Mouse (Mus musculus) limb, embryonic 13.5 days (tissue): Measurements from ENCODE around the gene Atad2b. TPM values are rescaled to one million over a fixed set of nuclear protein-coding genes. Genes with fewer than 3 reads are reported as not detected.
"Not testable (repeated sequence)": the region's sequence is repeated elsewhere in the genome, so short reads cannot be mapped to it uniquely, and the experiment has no call there.

ENCODE experiments used
- ATAC-seq: fragments of 200-750 bp; cut with Nextera tagmentation; 2 replicates; pipeline ENCODE4 v1.8.0; 2017; ENCODE audit warnings: low read depth, moderate number of reproducible peaks, moderate TSS enrichment; ENCODE audit not compliant: low FRiP score
- H3K27ac ChIP-seq: fragments of 300-500 bp; sonication (generic); 2 replicates; pipeline ENCODE4 v1.5.1; 2015; ENCODE audit warnings: inconsistent platforms, mild to moderate bottlenecking, moderate library complexity
- H3K27me3 ChIP-seq: fragments of 300-500 bp; sonication (generic); 2 replicates; pipeline ENCODE4 v1.6.1; 2015; ENCODE audit warnings: mild to moderate bottlenecking, inconsistent platforms
- H3K36me3 ChIP-seq: fragments of 300-500 bp; sonication (generic); 2 replicates; pipeline ENCODE4 v1.6.1; 2015; ENCODE audit warnings: inconsistent platforms, mild to moderate bottlenecking, moderate library complexity
- H3K4me1 ChIP-seq: fragments of 300-500 bp; sonication (generic); 2 replicates; pipeline ENCODE4 v1.6.1; 2015; ENCODE audit warnings: inconsistent platforms
- H3K4me2 ChIP-seq: fragments of 300-500 bp; sonication (generic); replicated peaks from 2 replicates; pipeline ENCODE4 v1.6.1; 2015; ENCODE audit warnings: inconsistent platforms, mild to moderate bottlenecking, moderate library complexity
- H3K4me3 ChIP-seq: fragments of 300-500 bp; sonication (generic); 2 replicates; pipeline ENCODE4 v1.5.1; 2015; ENCODE audit warnings: moderate library complexity, mild to moderate bottlenecking, inconsistent platforms
- H3K9ac ChIP-seq: fragments of 300-500 bp; sonication (generic); 2 replicates; pipeline ENCODE4 v1.6.1; 2015; ENCODE audit warnings: mild to moderate bottlenecking, inconsistent platforms
- H3K9me3 ChIP-seq: fragments of 300-500 bp; sonication (generic); 2 replicates; pipeline ENCODE4 v1.6.1; 2016; ENCODE audit warnings: inconsistent platforms
- whole genome bisulfite sequencing: fragments of 180-500 bp; shearing (Covaris S2); methylation state at CpG from one replicate; pipeline ENCODE4 v1.1.7; 2015; 5-methylcytosine and 5-hydroxymethylcytosine counted together
- polyA plus RNA-seq: library from polyadenylated mRNA; unstranded; fragments of >200 nt; fragmentation: Nextera tagmentation; extraction: Ambion mirVana; gene quantifications from 2 replicates; pipeline ENCODE4 v1.2.1, GENCODE M21; 2015

The Atad2b gene
- polyA plus RNA-seq, 1 experiment from 2014 or later: 11.3 TPM

- H3K27ac ChIP-seq: no peak overlapping the region
- 54% methylated on average over 3 of the region's 3 CpGs for WGBS
- ATAC-seq: no peak
- H3K9ac ChIP-seq: no peak overlapping the region
- H3K9me3 ChIP-seq: no peaks in the 10 kb centered on the region
- H3K4me1 ChIP-seq: peaks cover 5% of the 10 kb centered on the region
- H3K27me3 ChIP-seq: no peaks in the 10 kb centered on the region
- H3K4me3 ChIP-seq: no peak overlapping the region
- H3K4me2 ChIP-seq: no peak overlapping the region
- H3K36me3 ChIP-seq: no peaks in the 10 kb centered on the region
These were observed 2.7 kb upstream of the Atad2b start for GRCm38 (mm10) chr12:4914441-4914840.

- Histone ChIP-seq H3K4me3 (no peak overlapping the region), H3K4me1 (peaks cover 10% of the 10 kb centered on the region), H3K36me3 (no peaks in the 10 kb centered on the region), H3K4me2 (no peak overlapping the region), H3K9ac (no peak overlapping the region), H3K27me3 (no peaks in the 10 kb centered on the region), H3K9me3 (no peaks in the 10 kb centered on the region), H3K27ac (no peak overlapping the region)
- no peak for ATAC-seq
- WGBS: 81% methylated on average over 3 of the region's 3 CpGs
These were observed 2.2 kb upstream of the Atad2b start for GRCm38 (mm10) chr12:4914944-4915343.

GRCm38 (mm10) chr12:4917805-4918591 lies 845 bp downstream of the Atad2b start:
- no peaks in the 10 kb centered on the region for H3K27me3 ChIP-seq
- under 1% methylated on average over 43 of the region's 48 CpGs for WGBS
- ATAC-seq: peak; percentile 37

GRCm38 (mm10) chr12:4928197-4928596 lies 11.0 kb downstream of the Atad2b start:
- Histone ChIP-seq H3K27me3 (no peaks in the 10 kb centered on the region), H3K4me3 (no peak overlapping the region), H3K27ac (no peak overlapping the region), H3K9me3 (no peaks in the 10 kb centered on the region), H3K4me2 (no peak overlapping the region), H3K4me1 (peaks cover 3% of the 10 kb centered on the region; the same call in 1 of the 2 replicates), H3K36me3 (no peaks in the 10 kb centered on the region), H3K9ac (no peak overlapping the region)
- no peak for ATAC-seq
- WGBS: 96% methylated on average over 2 of the region's 2 CpGs

More at GRCm38 (mm10) chr12:4917805-4918591, 845 bp downstream of the Atad2b start:
- Histone ChIP-seq H3K36me3 (no peaks in the 10 kb centered on the region), H3K9me3 (no peaks in the 10 kb centered on the region), H3K9ac (peak overlapping the region; percentile 99), H3K4me1 (peaks cover 11% of the 10 kb centered on the region), H3K4me2 (peak overlapping the region; percentile 71), H3K4me3 (peak overlapping the region; percentile 84), H3K27ac (peak overlapping the region; percentile 97)

GRCm38 (mm10) chr12:4930820-4931548 lies 13.8 kb downstream of the Atad2b start:
- Histone ChIP-seq H3K36me3 (no peaks in the 10 kb centered on the region), H3K27me3 (no peaks in the 10 kb centered on the region), H3K4me1 (peaks cover 3% of the 10 kb centered on the region; the same call in 1 of the 2 replicates), H3K4me3 (no peak overlapping the region), H3K9ac (no peak overlapping the region), H3K27ac (no peak overlapping the region), H3K9me3 (no peaks in the 10 kb centered on the region), H3K4me2 (no peak overlapping the region)
- ATAC-seq: no peak
- 93% methylated on average over 3 of the region's 3 CpGs for WGBS

- Histone ChIP-seq H3K27me3 (no peaks in the 10 kb centered on the region), H3K27ac (no peak overlapping the region), H3K36me3 (peaks cover 70% of the 10 kb centered on the region), H3K4me1 (no peaks in the 10 kb centered on the region), H3K4me2 (no peak overlapping the region), H3K9me3 (no peaks in the 10 kb centered on the region), H3K9ac (no peak overlapping the region), H3K4me3 (no peak overlapping the region)
- ATAC-seq: no peak
- 100% methylated on average over 1 of the region's 1 CpGs for WGBS
These were observed 35.1 kb downstream of the Atad2b start for GRCm38 (mm10) chr12:4952272-4952671.

GRCm38 (mm10) chr12:4953156-4953555 lies 36.0 kb downstream of the Atad2b start:
- H3K36me3 ChIP-seq: peaks cover 64% of the 10 kb centered on the region
- H3K27me3 ChIP-seq: no peaks in the 10 kb centered on the region
- no peaks in the 10 kb centered on the region for H3K4me1 ChIP-seq
- H3K27ac ChIP-seq: no peak overlapping the region
- no peak overlapping the region for H3K4me2 ChIP-seq
- ATAC-seq: no peak
- no peak overlapping the region for H3K9ac ChIP-seq
- 97% methylated on average over 4 of the region's 4 CpGs for WGBS
- no peak overlapping the region for H3K4me3 ChIP-seq
- H3K9me3 ChIP-seq: no peaks in the 10 kb centered on the region

- H3K27ac ChIP-seq: no peak overlapping the region
- no peak for ATAC-seq
- H3K9me3 ChIP-seq: no peaks in the 10 kb centered on the region
- H3K9ac ChIP-seq: no peak overlapping the region
- no peak overlapping the region for H3K4me2 ChIP-seq
- 40% methylated on average over 1 of the region's 1 CpGs for WGBS
- no peak overlapping the region for H3K4me3 ChIP-seq
- H3K36me3 ChIP-seq: peaks cover 51% of the 10 kb centered on the region
- no peaks in the 10 kb centered on the region for H3K27me3 ChIP-seq
- no peaks in the 10 kb centered on the region for H3K4me1 ChIP-seq
These were observed 55.8 kb downstream of the Atad2b start for GRCm38 (mm10) chr12:4972939-4973338.

GRCm38 (mm10) chr12:4978324-4978723 lies 61.2 kb downstream of the Atad2b start:
- no peak overlapping the region for H3K27ac ChIP-seq
- no peak overlapping the region for H3K9ac ChIP-seq
- H3K4me3 ChIP-seq: no peak overlapping the region
- peaks cover 68% of the 10 kb centered on the region for H3K36me3 ChIP-seq
- no peak overlapping the region for H3K4me2 ChIP-seq
- H3K4me1 ChIP-seq: no peaks in the 10 kb centered on the region
- 93% methylated on average over 6 of the region's 6 CpGs for WGBS
- ATAC-seq: no peak
- H3K9me3 ChIP-seq: no peaks in the 10 kb centered on the region
- no peaks in the 10 kb centered on the region for H3K27me3 ChIP-seq

- Histone ChIP-seq H3K9me3 (no peaks in the 10 kb centered on the region), H3K4me3 (no peak overlapping the region), H3K27me3 (no peaks in the 10 kb centered on the region), H3K36me3 (peaks cover 4% of the 10 kb centered on the region), H3K4me1 (no peaks in the 10 kb centered on the region), H3K4me2 (no peak overlapping the region), H3K27ac (no peak overlapping the region), H3K9ac (no peak overlapping the region)
- no peak for ATAC-seq
These were observed 79.8 kb downstream of the Atad2b start for GRCm38 (mm10) chr12:4996981-4997380.

- H3K4me2 ChIP-seq: no peak overlapping the region
These were observed 88.2 kb downstream of the Atad2b start for GRCm38 (mm10) chr12:5005338-5005737.

GRCm38 (mm10) chr12:5005776-5006175 lies 88.6 kb downstream of the Atad2b start:
- not testable (repeated sequence) for H3K27ac ChIP-seq
- 80% methylated on average over 3 of the region's 3 CpGs for WGBS

More at GRCm38 (mm10) chr12:5005338-5005737, 88.2 kb downstream of the Atad2b start:
- Histone ChIP-seq H3K36me3 (peaks cover 26% of the 10 kb centered on the region), H3K4me3 (no peak overlapping the region), H3K27me3 (no peaks in the 10 kb centered on the region), H3K4me1 (no peaks in the 10 kb centered on the region), H3K27ac (no peak overlapping the region), H3K9ac (no peak overlapping the region), H3K9me3 (no peaks in the 10 kb centered on the region)
- ATAC-seq: no peak
- WGBS: 88% methylated on average over 3 of the region's 3 CpGs

More at GRCm38 (mm10) chr12:5005776-5006175, 88.6 kb downstream of the Atad2b start:
- not testable (repeated sequence) for H3K4me3 ChIP-seq, H3K9me3 ChIP-seq, H3K27me3 ChIP-seq, H3K9ac ChIP-seq, H3K4me2 ChIP-seq, H3K4me1 ChIP-seq, ATAC-seq
- H3K36me3 ChIP-seq: peaks cover 29% of the 10 kb centered on the region
